Mouse (Mus musculus) cerebellum, postnatal 10 days (tissue): ENCODE measurements at regions not wholly inside any gene's neighbourhood (a gene's known extent, or its start where the extent isn't known, plus 50 kb on each side); places are given as distances from the start of the nearest gene placed in this dataset.

ENCODE experiments used
- DNase-seq, 2 experiments: peaks; one replicate each; pipeline ENCODE4 v3.0.0; 2021; ENCODE audit warnings: mixed read lengths in 2 of 2

GRCm38 (mm10) chr5:55276265-55276837, 1278.1 kb downstream of the Stim2 start:
- no peak for DNase-seq

- DNase-seq = peak; percentile 13 to 25
Measured at GRCm38 (mm10) chr5:55293301-55293700, 1295.0 kb downstream of the Stim2 start.

GRCm38 (mm10) chr5:55293978-55294377, 1295.7 kb downstream of the Stim2 start:
- DNase-seq = no peak

GRCm38 (mm10) chr5:55294781-55295180, 1296.5 kb downstream of the Stim2 start:
- no peak for DNase-seq

DNA sequence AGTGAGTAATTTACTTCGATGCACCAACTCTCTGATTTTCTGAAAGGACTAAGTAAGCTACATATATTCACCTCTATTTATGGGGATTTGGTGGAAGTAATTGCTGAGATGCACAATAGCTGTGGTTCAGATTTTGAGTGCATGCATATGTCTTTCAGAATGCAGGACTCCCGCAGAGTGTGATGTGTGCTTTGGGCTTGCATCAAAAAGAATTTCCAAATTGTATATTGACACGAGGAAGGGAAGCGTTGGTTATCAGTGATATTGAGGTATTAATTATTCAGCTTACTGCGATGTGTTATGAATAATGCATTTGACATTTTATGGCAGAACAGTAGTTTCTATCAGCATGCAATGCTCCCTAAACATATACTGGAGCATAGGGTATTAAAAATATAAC, 1303.2 kb downstream of the Stim2 start:
- no peak for DNase-seq

DNA sequence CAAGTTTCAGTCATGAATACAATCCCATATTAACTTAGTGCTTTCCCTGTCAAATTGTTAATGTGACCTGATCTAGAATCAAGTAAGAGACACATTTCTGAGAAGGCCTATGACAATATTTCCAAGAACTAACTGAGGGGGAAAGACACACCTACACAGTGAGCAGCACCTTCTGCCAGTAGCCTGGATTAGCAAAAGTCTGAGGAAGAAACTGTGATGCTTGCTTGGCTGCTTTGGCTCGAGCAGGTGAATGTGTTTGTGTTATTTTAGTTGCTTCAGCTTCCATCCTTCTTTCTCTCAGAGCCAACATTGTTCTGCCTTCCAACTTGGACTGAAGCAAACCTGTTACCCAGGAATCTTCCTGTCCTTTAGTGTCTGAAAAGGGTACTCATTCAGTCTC, 1347.7 kb downstream of the Stim2 start:
- no peak for DNase-seq

GRCm38 (mm10) chr5:55355483-55355882, 1357.2 kb downstream of the Stim2 start:
- DNase-seq = peak; percentile 0 to 2

DNA sequence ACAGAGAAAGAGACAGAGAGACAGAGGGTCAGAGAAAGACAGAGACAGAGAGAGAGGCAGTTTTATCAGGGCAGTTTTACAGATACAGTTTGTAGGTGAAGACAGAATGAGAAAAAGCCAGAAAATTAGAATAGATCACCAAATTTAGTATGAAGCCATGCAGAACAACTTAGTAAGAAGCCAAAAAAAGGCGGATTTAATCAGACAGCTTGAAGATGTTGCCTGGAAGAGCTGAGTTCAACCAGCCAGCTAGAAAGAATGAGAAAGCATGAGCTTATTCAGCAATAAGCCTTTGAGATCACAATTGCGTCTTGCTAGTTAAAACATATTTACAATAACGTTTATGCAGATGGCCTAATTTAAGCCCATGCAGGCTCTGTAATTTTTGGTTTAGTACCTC, 1376.0 kb downstream of the Stim2 start:
- no peak for DNase-seq

DNA sequence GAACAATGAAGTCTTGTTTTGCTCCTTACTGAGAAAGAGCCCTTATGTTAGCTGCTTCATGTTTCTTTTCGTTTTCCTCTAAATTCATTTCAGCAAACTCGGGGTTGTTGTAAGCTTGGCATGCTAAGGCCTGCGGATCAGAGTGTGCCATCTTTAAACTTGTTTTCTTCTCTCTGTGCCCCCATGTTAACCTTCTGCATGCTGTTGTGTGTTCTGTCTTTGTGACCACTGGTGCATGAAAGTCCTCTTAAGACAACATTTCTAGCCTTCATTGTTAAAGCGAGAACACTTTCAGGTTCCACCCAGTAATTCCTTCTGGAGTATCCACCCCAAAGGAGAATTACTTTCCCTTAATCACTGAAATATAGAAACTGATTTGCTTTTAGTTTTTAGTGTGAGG, 1392.5 kb downstream of the Stim2 start:
- DNase-seq = no peak

DNA sequence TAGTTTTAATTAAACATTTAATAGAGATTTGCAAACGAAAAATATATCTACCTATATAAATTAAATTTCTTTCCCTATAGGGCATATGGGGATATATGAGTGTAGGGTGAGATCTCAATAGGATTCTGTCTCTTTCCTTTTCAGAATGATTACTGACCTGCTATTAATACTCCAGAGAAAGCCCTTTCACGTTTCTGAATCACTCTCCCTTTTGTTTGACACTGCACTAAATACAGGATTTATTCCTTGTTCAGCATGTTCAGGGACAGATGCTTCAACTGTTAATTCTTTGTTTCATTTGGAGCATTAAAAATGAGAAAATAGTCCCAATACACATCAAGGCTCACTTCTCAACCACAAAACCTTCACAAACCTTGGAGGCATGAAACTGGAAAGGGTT, 1397.7 kb downstream of the Stim2 start:
- no peak for DNase-seq

- no peak for DNase-seq
Measured at GRCm38 (mm10) chr5:55416146-55416545, 1417.8 kb downstream of the Stim2 start.

DNA sequence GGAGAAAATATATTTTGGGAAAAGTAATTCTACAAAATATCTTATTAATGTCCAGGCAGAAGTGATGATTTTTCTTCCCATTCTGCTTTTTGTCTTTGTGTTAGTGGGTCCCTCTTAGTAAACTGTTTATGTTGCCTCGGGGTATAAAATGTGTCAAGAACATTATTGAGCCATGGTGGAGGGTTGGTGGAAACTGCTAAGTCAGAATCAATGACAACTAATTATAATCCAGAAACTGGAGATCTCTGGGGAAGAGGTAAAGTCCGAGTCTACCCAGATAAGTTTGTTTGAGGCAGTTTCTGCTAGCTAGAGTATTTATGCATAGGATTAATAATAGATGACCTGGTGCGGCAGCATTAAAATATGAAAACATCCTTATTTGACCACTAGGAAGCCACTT, 1440.9 kb downstream of the Stim2 start:
- no peak for DNase-seq

DNA sequence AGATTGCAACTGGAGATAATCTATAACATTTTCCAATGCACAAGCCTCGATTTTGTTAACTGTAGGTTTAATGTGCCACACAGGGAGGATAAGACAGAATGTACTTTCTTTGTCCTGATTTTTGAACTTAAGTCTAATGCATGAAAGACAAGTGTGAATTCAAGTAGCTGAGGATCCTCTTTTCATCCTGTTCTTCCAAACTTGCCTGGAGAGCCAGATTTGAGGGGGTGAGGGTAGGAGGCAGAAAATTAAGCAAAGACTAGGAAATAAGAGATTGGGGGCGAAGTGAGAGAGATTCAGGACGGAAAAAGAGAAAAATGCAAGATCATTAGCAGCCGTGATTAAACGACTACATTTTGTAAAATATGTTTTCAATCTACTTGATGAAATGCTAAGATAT, 1450.8 kb downstream of the Stim2 start:
- DNase-seq = no peak
